Mouse (Mus musculus): ENCODE results near the gene Pcsk6.

GRCm38 (mm10) chr7:65992329-65992728 lies 130.8 kb downstream of the Pcsk6 start:
- TF ChIP-seq POLR2A (IDR thresholded peaks at IDR 0.05; ENCODE audit: borderline replicate concordance, extremely low read depth, low read depth, low read length) (no peak), CTCF (IDR thresholded peaks at IDR 0.05; ENCODE audit: insufficient read depth, low read length) (no peak)
